Mouse (Mus musculus): ENCODE measurements around the gene Speg. TPM values are rescaled to one million over a fixed set of nuclear protein-coding genes. Genes with fewer than 3 reads are reported as not detected.

Speg gene
- polyA plus RNA-seq, 1 experiment from 2014 or later, result 20.8 TPM

GRCm38 (mm10) chr1:75421794-75422193, 46.7 kb downstream of the Speg start:
- Histone ChIP-seq H3K4me3 (ENCODE audit: low read depth, low read length) (no peak overlapping the region), H3K9ac (replicated peaks; ENCODE audit: low read depth, low read length) (no peak overlapping the region), H3K36me3 (ENCODE audit: control insufficient read depth, insufficient read depth, low read length) (no peaks in the 10 kb centered on the region), H3K27me3 (ENCODE audit: control insufficient read depth, insufficient read depth, low read length) (peaks cover 19% of the 10 kb centered on the region), H3K4me2 (ENCODE audit: low read depth, low read length) (0 out of 2 replicates have a peak overlapping the region, but pooled peaks have one; percentile 11), H3K9me3 (ENCODE audit: control insufficient read depth, low read length) (no peaks in the 10 kb centered on the region), H3K4me1 (ENCODE audit: control insufficient read depth, insufficient read depth, low read length) (peaks cover 12% of the 10 kb centered on the region), H3K27ac (ENCODE audit: low read depth, low read length) (no peak overlapping the region)
- WGBS, result 5% methylated on average over 20 of the region's 20 CpGs
- ATAC-seq (ENCODE audit: low read depth), result no peak

- 2% methylated on average over 32 of the region's 32 CpGs for WGBS
- peak overlapping the region; percentile 19 for H3K4me3 ChIP-seq (ENCODE audit: low read depth, low read length)
- 0 out of 2 replicates have a peak, but pooled peaks have one; percentile 1 for ATAC-seq (ENCODE audit: low read depth)
- peaks cover 19% of the 10 kb centered on the region for H3K27me3 ChIP-seq (ENCODE audit: control insufficient read depth, insufficient read depth, low read length)
- peaks cover 12% of the 10 kb centered on the region for H3K4me1 ChIP-seq (ENCODE audit: control insufficient read depth, insufficient read depth, low read length)
- H3K27ac ChIP-seq (ENCODE audit: low read depth, low read length), result no peak overlapping the region
- no peaks in the 10 kb centered on the region for H3K36me3 ChIP-seq (ENCODE audit: control insufficient read depth, insufficient read depth, low read length)
- peak overlapping the region; percentile 5; the same call in 1 of the 2 replicates for H3K9ac ChIP-seq (replicated peaks; ENCODE audit: low read depth, low read length)
- peak overlapping the region; percentile 45 for H3K4me2 ChIP-seq (ENCODE audit: low read depth, low read length)
- H3K9me3 ChIP-seq (ENCODE audit: control insufficient read depth, low read length), result no peaks in the 10 kb centered on the region
Measured at GRCm38 (mm10) chr1:75422216-75422822, 47.2 kb downstream of the Speg start.

GRCm38 (mm10) chr1:75422823-75423471, 47.9 kb downstream of the Speg start:
- peak; percentile 35; the same call in 1 of the 2 replicates for ATAC-seq (ENCODE audit: low read depth)
- H3K9ac ChIP-seq (replicated peaks; ENCODE audit: low read depth, low read length), result peak overlapping the region; percentile 5; the same call in 1 of the 2 replicates
- H3K27me3 ChIP-seq (ENCODE audit: control insufficient read depth, insufficient read depth, low read length), result peaks cover 19% of the 10 kb centered on the region
- H3K4me2 ChIP-seq (ENCODE audit: low read depth, low read length), result peak overlapping the region; percentile 45
- H3K4me3 ChIP-seq (ENCODE audit: low read depth, low read length), result peak overlapping the region; percentile 19
- H3K9me3 ChIP-seq (ENCODE audit: control insufficient read depth, low read length), result no peaks in the 10 kb centered on the region
- H3K4me1 ChIP-seq (ENCODE audit: control insufficient read depth, insufficient read depth, low read length), result peaks cover 12% of the 10 kb centered on the region
- H3K27ac ChIP-seq (ENCODE audit: low read depth, low read length), result no peak overlapping the region
- WGBS, result under 1% methylated on average over 70 of the region's 71 CpGs
- H3K36me3 ChIP-seq (ENCODE audit: control insufficient read depth, insufficient read depth, low read length), result no peaks in the 10 kb centered on the region

GRCm38 (mm10) chr1:75423780-75424390, 48.8 kb downstream of the Speg start:
- 57% methylated on average over 11 of the region's 11 CpGs for WGBS
- Histone ChIP-seq H3K9me3 (ENCODE audit: control insufficient read depth, low read length) (no peaks in the 10 kb centered on the region), H3K4me2 (ENCODE audit: low read depth, low read length) (no peak overlapping the region), H3K36me3 (ENCODE audit: control insufficient read depth, insufficient read depth, low read length) (no peaks in the 10 kb centered on the region), H3K27ac (ENCODE audit: low read depth, low read length) (no peak overlapping the region), H3K27me3 (ENCODE audit: control insufficient read depth, insufficient read depth, low read length) (peaks cover 19% of the 10 kb centered on the region), H3K4me3 (ENCODE audit: low read depth, low read length) (no peak overlapping the region), H3K9ac (replicated peaks; ENCODE audit: low read depth, low read length) (no peak overlapping the region), H3K4me1 (ENCODE audit: control insufficient read depth, insufficient read depth, low read length) (peaks cover 12% of the 10 kb centered on the region)
- ATAC-seq (ENCODE audit: low read depth), result no peak

- 32% methylated on average over 10 of the region's 10 CpGs for WGBS
- Histone ChIP-seq H3K27ac (ENCODE audit: low read depth, low read length) (no peak overlapping the region), H3K4me3 (ENCODE audit: low read depth, low read length) (no peak overlapping the region), H3K9ac (replicated peaks; ENCODE audit: low read depth, low read length) (no peak overlapping the region), H3K9me3 (ENCODE audit: control insufficient read depth, low read length) (no peaks in the 10 kb centered on the region), H3K36me3 (ENCODE audit: control insufficient read depth, insufficient read depth, low read length) (no peaks in the 10 kb centered on the region), H3K4me1 (ENCODE audit: control insufficient read depth, insufficient read depth, low read length) (peaks cover 12% of the 10 kb centered on the region), H3K27me3 (ENCODE audit: control insufficient read depth, insufficient read depth, low read length) (peaks cover 12% of the 10 kb centered on the region), H3K4me2 (ENCODE audit: low read depth, low read length) (no peak overlapping the region)
- no peak for ATAC-seq (ENCODE audit: low read depth)
Measured at GRCm38 (mm10) chr1:75425796-75426471, 50.8 kb downstream of the Speg start.

- Histone ChIP-seq H3K4me1 (ENCODE audit: control insufficient read depth, insufficient read depth, low read length) (peaks cover 11% of the 10 kb centered on the region), H3K9me3 (ENCODE audit: control insufficient read depth, low read length) (no peaks in the 10 kb centered on the region), H3K36me3 (ENCODE audit: control insufficient read depth, insufficient read depth, low read length) (no peaks in the 10 kb centered on the region), H3K27me3 (ENCODE audit: control insufficient read depth, insufficient read depth, low read length) (no peaks in the 10 kb centered on the region), H3K4me2 (ENCODE audit: low read depth, low read length) (peak within 1 kb of the TSS; percentile 90), H3K9ac (replicated peaks; ENCODE audit: low read depth, low read length) (peak within 1 kb of the TSS; percentile 66), H3K27ac (ENCODE audit: low read depth, low read length) (peak within 1 kb of the TSS; percentile 66), H3K4me3 (ENCODE audit: low read depth, low read length) (peak within 1 kb of the TSS; percentile 50)
- 7% methylated on average over 28 of the region's 28 CpGs for WGBS
- peak; percentile 91 for ATAC-seq (ENCODE audit: low read depth)
Measured at GRCm38 (mm10) chr1:75435475-75436328, 60.6 kb downstream of the Speg start, which contains the start of gene Gmppa. Gene Gmppa, plus strand, starts transcription at chr1:75435930.

GRCm38 (mm10) chr1:75438782-75439181, 63.7 kb downstream of the Speg start:
- no peaks in the 10 kb centered on the region for H3K36me3 ChIP-seq (ENCODE audit: control insufficient read depth, insufficient read depth, low read length)
- no peak overlapping the region for H3K9ac ChIP-seq (replicated peaks; ENCODE audit: low read depth, low read length)
- 77% methylated on average over 8 of the region's 9 CpGs for WGBS
- H3K27ac ChIP-seq (ENCODE audit: low read depth, low read length), result no peak overlapping the region
- no peak overlapping the region for H3K4me2 ChIP-seq (ENCODE audit: low read depth, low read length)
- peaks cover 27% of the 10 kb centered on the region for H3K4me1 ChIP-seq (ENCODE audit: control insufficient read depth, insufficient read depth, low read length)
- H3K9me3 ChIP-seq (ENCODE audit: control insufficient read depth, low read length), result no peaks in the 10 kb centered on the region
- no peaks in the 10 kb centered on the region for H3K27me3 ChIP-seq (ENCODE audit: control insufficient read depth, insufficient read depth, low read length)
- H3K4me3 ChIP-seq (ENCODE audit: low read depth, low read length), result no peak overlapping the region
- ATAC-seq (ENCODE audit: low read depth), result no peak

GRCm38 (mm10) chr1:75440661-75441060, 65.6 kb downstream of the Speg start:
- H3K27ac ChIP-seq (ENCODE audit: low read depth, low read length), result no peak overlapping the region
- no peak overlapping the region for H3K4me2 ChIP-seq (ENCODE audit: low read depth, low read length)
- H3K4me3 ChIP-seq (ENCODE audit: low read depth, low read length), result no peak overlapping the region
- no peak overlapping the region for H3K9ac ChIP-seq (replicated peaks; ENCODE audit: low read depth, low read length)
- H3K4me1 ChIP-seq (ENCODE audit: control insufficient read depth, insufficient read depth, low read length), result peaks cover 46% of the 10 kb centered on the region
- H3K36me3 ChIP-seq (ENCODE audit: control insufficient read depth, insufficient read depth, low read length), result no peaks in the 10 kb centered on the region
- WGBS, result 79% methylated on average over 7 of the region's 7 CpGs
- ATAC-seq (ENCODE audit: low read depth), result no peak
- H3K9me3 ChIP-seq (ENCODE audit: control insufficient read depth, low read length), result no peaks in the 10 kb centered on the region
- no peaks in the 10 kb centered on the region for H3K27me3 ChIP-seq (ENCODE audit: control insufficient read depth, insufficient read depth, low read length)
